Mouse (Mus musculus): ENCODE results near the gene Gm21969. TPM values are rescaled to one million over a fixed set of nuclear protein-coding genes. Genes with fewer than 3 reads are reported as not detected.
A peak's percentile ranks its signal among the peaks of the same experiment; 100 is the strongest.

Gene Gm21969
- polyA plus RNA-seq, 1 experiment from 2014 or later = not detected

- Histone ChIP-seq H3K36me3 (replicated peaks; ENCODE audit: control insufficient read depth, insufficient read depth, low read depth, low read length) (no peaks in the 10 kb centered on the region), H3K9me3 (replicated peaks; ENCODE audit: control insufficient read depth, low read length) (no peaks in the 10 kb centered on the region), H3K27ac (replicated peaks; ENCODE audit: low read depth, low read length) (peak overlapping the region; percentile 90), H3K4me1 (ENCODE audit: control insufficient read depth, insufficient read depth, low read length) (peaks cover 12% of the 10 kb centered on the region), H3K4me3 (ENCODE audit: low read depth, low read length) (peak overlapping the region; percentile 7; the same call in 1 of the 2 replicates), H3K4me2 (ENCODE audit: low read depth, low read length) (peak overlapping the region; percentile 33), H3K27me3 (ENCODE audit: control insufficient read depth, insufficient read depth, low read length) (no peaks in the 10 kb centered on the region), H3K9ac (replicated peaks; ENCODE audit: low read length) (peak overlapping the region; percentile 67)
- DNase-seq (ENCODE audit: low spot score) (peak; percentile 68), ATAC-seq (replicated peaks; ENCODE audit: insufficient number of reproducible peaks, low FRiP score, low TSS enrichment, low read depth) (no peak)
- 2% methylated on average over 15 of the region's 15 CpGs for WGBS
Observed at GRCm38 (mm10) chr4:139580663-139581336, 22.2 kb upstream of the Gm21969 start.

DNA sequence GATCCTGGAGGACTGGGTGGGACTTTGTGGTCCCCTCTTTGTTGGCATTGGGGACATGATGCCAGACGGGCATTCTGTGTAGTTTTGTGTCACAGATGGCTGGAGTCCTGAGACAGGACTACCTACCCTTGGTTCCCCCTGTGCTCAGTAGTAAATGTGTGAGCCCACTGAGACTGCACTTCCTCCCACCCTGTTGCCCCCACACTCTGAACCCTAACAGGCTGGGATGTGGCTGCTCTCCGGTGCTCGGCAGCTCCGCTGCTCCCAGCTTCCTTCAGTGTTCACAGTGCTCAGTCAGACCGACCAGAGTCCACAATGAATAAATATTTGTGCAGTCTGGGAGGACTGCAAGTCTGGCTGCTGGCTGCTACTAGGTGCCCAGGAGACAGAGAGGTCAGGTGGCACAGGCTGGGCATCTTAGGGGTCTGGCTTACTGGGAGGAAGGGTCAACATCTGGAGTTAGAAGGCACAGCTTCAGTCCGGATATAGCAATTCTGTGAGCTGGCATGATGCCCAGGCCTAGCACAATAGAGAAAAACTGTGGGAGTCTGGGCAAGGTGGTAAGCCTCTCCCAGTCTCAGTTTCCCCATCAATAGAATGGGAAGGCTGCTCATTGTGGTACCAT lies 21.4 kb upstream of the Gm21969 start:
- Histone ChIP-seq H3K9ac (replicated peaks; ENCODE audit: low read length) (peak overlapping the region; percentile 67), H3K4me3 (ENCODE audit: low read depth, low read length) (no peak overlapping the region), H3K27ac (replicated peaks; ENCODE audit: low read depth, low read length) (peak overlapping the region; percentile 90), H3K4me2 (ENCODE audit: low read depth, low read length) (peak overlapping the region; percentile 33), H3K9me3 (replicated peaks; ENCODE audit: control insufficient read depth, low read length) (no peaks in the 10 kb centered on the region), H3K36me3 (replicated peaks; ENCODE audit: control insufficient read depth, insufficient read depth, low read depth, low read length) (no peaks in the 10 kb centered on the region), H3K27me3 (ENCODE audit: control insufficient read depth, insufficient read depth, low read length) (no peaks in the 10 kb centered on the region), H3K4me1 (ENCODE audit: control insufficient read depth, insufficient read depth, low read length) (peaks cover 12% of the 10 kb centered on the region)
- 40% methylated on average over 6 of the region's 6 CpGs for WGBS
- no peak for ATAC-seq (replicated peaks; ENCODE audit: insufficient number of reproducible peaks, low FRiP score, low TSS enrichment, low read depth)
- DNase-seq (ENCODE audit: low spot score) = no peak

DNA sequence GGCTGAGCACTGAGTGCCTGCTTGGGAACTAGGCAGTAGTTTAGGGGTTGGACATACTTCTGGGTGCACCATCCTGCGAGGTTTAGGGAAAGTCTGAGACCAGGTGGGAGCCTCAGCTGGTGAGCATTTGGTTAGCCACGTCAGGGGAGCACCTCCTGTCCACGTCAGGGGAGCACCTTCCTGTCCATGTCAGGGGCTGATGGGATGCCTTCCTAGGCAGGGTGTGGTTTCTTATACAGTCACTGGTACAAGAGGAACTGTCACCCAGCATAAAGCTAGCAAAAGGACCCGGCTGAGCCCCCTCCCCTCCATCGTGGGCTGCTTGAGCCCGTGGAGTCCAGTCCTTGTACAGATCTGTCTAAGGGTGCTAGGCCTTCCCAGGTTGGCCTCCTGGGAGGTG lies 20.6 kb upstream of the Gm21969 start:
- ATAC-seq (replicated peaks; ENCODE audit: insufficient number of reproducible peaks, low FRiP score, low TSS enrichment, low read depth) = no peak
- Histone ChIP-seq H3K9me3 (replicated peaks; ENCODE audit: control insufficient read depth, low read length) (no peaks in the 10 kb centered on the region), H3K4me3 (ENCODE audit: low read depth, low read length) (no peak overlapping the region), H3K4me1 (ENCODE audit: control insufficient read depth, insufficient read depth, low read length) (peaks cover 12% of the 10 kb centered on the region), H3K27me3 (ENCODE audit: control insufficient read depth, insufficient read depth, low read length) (no peaks in the 10 kb centered on the region), H3K9ac (replicated peaks; ENCODE audit: low read length) (no peak overlapping the region), H3K36me3 (replicated peaks; ENCODE audit: control insufficient read depth, insufficient read depth, low read depth, low read length) (no peaks in the 10 kb centered on the region), H3K27ac (replicated peaks; ENCODE audit: low read depth, low read length) (no peak overlapping the region), H3K4me2 (ENCODE audit: low read depth, low read length) (no peak overlapping the region)
- DNase-seq (ENCODE audit: low spot score) = no peak
- 78% methylated on average over 6 of the region's 6 CpGs for WGBS

DNA sequence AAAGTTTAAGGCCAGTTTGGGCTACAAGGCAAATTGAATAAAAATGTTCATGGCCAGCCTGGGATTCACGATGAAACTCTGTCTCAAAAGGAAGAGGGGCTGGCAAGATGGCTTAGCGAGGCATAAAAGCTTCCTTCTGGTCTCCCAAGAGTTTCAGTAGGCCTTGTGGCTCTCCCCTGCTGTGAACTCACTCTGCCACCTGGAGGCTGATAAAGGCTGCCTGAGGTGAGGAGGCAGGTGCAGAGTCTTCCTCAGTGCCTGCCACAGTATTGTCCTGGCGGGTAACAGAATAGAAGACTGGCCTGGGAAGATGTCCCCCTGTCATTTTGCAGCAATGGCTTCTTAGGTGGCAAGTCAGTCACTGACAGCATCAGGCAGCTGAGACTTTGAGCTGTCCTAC lies 20.1 kb upstream of the Gm21969 start:
- Histone ChIP-seq H3K4me3 (ENCODE audit: low read depth, low read length) (no peak overlapping the region), H3K4me1 (ENCODE audit: control insufficient read depth, insufficient read depth, low read length) (peaks cover 12% of the 10 kb centered on the region), H3K36me3 (replicated peaks; ENCODE audit: control insufficient read depth, insufficient read depth, low read depth, low read length) (no peaks in the 10 kb centered on the region), H3K9me3 (replicated peaks; ENCODE audit: control insufficient read depth, low read length) (no peaks in the 10 kb centered on the region), H3K27ac (replicated peaks; ENCODE audit: low read depth, low read length) (no peak overlapping the region), H3K9ac (replicated peaks; ENCODE audit: low read length) (no peak overlapping the region), H3K27me3 (ENCODE audit: control insufficient read depth, insufficient read depth, low read length) (no peaks in the 10 kb centered on the region), H3K4me2 (ENCODE audit: low read depth, low read length) (no peak overlapping the region)
- ATAC-seq (replicated peaks; ENCODE audit: insufficient number of reproducible peaks, low FRiP score, low TSS enrichment, low read depth) (no peak), DNase-seq (ENCODE audit: low spot score) (no peak)
- WGBS = 55% methylated on average over 3 of the region's 3 CpGs

- 83% methylated on average over 11 of the region's 11 CpGs for WGBS
- DNase-seq (ENCODE audit: low spot score) (no peak), ATAC-seq (replicated peaks; ENCODE audit: insufficient number of reproducible peaks, low FRiP score, low TSS enrichment, low read depth) (no peak)
- H3K36me3 ChIP-seq (replicated peaks; ENCODE audit: control insufficient read depth, insufficient read depth, low read depth, low read length) = no peaks in the 10 kb centered on the region
- H3K9me3 ChIP-seq (replicated peaks; ENCODE audit: control insufficient read depth, low read length) = no peaks in the 10 kb centered on the region
- H3K9ac ChIP-seq (replicated peaks; ENCODE audit: low read length) = no peak overlapping the region
- H3K27ac ChIP-seq (replicated peaks; ENCODE audit: low read depth, low read length) = no peak overlapping the region
- H3K27me3 ChIP-seq (ENCODE audit: control insufficient read depth, insufficient read depth, low read length) = no peaks in the 10 kb centered on the region
- H3K4me1 ChIP-seq (ENCODE audit: control insufficient read depth, insufficient read depth, low read length) = peaks cover 12% of the 10 kb centered on the region
- H3K4me3 ChIP-seq (ENCODE audit: low read depth, low read length) = no peak overlapping the region
- no peak overlapping the region for H3K4me2 ChIP-seq (ENCODE audit: low read depth, low read length)
Observed at GRCm38 (mm10) chr4:139583629-139584245, 19.2 kb upstream of the Gm21969 start.

DNA sequence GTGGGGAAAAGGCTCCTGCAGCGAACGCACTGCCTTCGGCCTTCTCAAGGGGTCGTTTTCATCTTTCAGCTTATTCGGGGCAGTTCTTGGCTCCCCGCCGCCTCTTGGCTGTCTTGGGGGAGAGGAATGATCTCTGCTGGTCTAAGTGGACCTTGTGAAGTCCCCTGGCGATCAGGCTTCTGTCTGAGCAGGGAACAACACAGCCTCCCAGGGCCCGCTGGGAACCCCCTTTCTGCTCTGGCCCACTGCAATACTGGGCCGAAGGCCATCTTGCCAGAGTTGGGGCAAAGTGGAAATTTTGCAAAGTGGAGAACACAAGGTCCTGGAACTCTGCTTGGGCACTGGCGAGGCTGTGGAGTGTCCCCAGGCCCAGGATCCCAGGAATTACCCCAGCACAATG lies 18.3 kb upstream of the Gm21969 start:
- H3K9ac ChIP-seq (replicated peaks; ENCODE audit: low read length) = no peak overlapping the region
- no peaks in the 10 kb centered on the region for H3K36me3 ChIP-seq (replicated peaks; ENCODE audit: control insufficient read depth, insufficient read depth, low read depth, low read length)

DNA sequence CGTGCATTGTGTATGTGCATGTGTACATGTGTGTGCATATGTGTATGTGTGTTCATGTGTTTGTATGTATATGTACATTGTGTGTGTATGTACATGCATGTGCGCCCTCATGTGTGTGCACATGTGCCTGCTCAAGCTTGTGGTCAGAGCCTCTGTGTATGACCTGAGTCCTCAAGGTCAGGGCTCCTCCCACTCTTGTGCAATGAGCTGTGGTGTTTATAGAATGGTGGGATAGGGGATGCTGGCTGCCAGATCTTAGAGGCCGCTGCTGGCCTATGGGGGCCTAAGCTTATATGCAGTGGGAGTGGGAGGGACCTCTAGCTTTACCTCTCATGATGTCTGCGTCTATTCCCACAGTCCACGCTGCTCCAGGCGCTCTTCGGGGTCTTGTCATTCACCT lies 17.3 kb upstream of the Gm21969 start:
- Histone ChIP-seq H3K36me3 (replicated peaks; ENCODE audit: control insufficient read depth, insufficient read depth, low read depth, low read length) (no peaks in the 10 kb centered on the region), H3K27me3 (ENCODE audit: control insufficient read depth, insufficient read depth, low read length) (no peaks in the 10 kb centered on the region), H3K27ac (replicated peaks; ENCODE audit: low read depth, low read length) (no peak overlapping the region), H3K9ac (replicated peaks; ENCODE audit: low read length) (no peak overlapping the region), H3K9me3 (replicated peaks; ENCODE audit: control insufficient read depth, low read length) (no peaks in the 10 kb centered on the region), H3K4me3 (ENCODE audit: low read depth, low read length) (no peak overlapping the region), H3K4me2 (ENCODE audit: low read depth, low read length) (no peak overlapping the region), H3K4me1 (ENCODE audit: control insufficient read depth, insufficient read depth, low read length) (peaks cover 11% of the 10 kb centered on the region)
- DNase-seq (ENCODE audit: low spot score) (no peak), ATAC-seq (replicated peaks; ENCODE audit: insufficient number of reproducible peaks, low FRiP score, low TSS enrichment, low read depth) (no peak)
- WGBS = 93% methylated on average over 7 of the region's 7 CpGs

More for the DNA sequence above, 18.3 kb upstream of the Gm21969 start:
- Histone ChIP-seq H3K4me3 (ENCODE audit: low read depth, low read length) (no peak overlapping the region), H3K4me1 (ENCODE audit: control insufficient read depth, insufficient read depth, low read length) (peaks cover 14% of the 10 kb centered on the region), H3K9me3 (replicated peaks; ENCODE audit: control insufficient read depth, low read length) (no peaks in the 10 kb centered on the region), H3K27ac (replicated peaks; ENCODE audit: low read depth, low read length) (no peak overlapping the region), H3K4me2 (ENCODE audit: low read depth, low read length) (no peak overlapping the region), H3K27me3 (ENCODE audit: control insufficient read depth, insufficient read depth, low read length) (no peaks in the 10 kb centered on the region)
- no peak for ATAC-seq (replicated peaks; ENCODE audit: insufficient number of reproducible peaks, low FRiP score, low TSS enrichment, low read depth)
- WGBS = 74% methylated on average over 11 of the region's 11 CpGs
- no peak for DNase-seq (ENCODE audit: low spot score)

DNA sequence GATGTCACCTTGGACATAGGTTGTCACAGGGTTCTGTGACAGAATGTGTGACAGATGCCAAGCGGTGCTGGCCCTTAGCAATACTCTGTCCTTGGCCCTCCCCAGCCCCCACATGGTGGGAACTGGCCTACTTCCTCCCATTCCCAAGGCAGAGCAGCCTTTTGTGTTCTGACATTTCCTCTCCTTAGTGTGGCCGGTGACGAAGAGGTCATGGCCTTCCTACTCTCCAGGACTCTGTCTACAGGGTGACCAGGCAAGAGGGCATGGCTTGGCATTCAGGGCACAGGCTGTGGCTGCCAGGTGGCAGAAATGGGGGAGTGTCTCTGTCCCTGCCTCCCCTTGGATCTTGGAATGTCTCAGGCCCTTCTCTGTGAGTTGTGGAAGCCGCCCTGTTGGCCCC lies 15.6 kb upstream of the Gm21969 start:
- no peak overlapping the region for H3K4me3 ChIP-seq (ENCODE audit: low read depth, low read length)
- H3K27ac ChIP-seq (replicated peaks; ENCODE audit: low read depth, low read length) = 0 out of 2 replicates have a peak overlapping the region, but pooled peaks have one; percentile 13
- H3K27me3 ChIP-seq (ENCODE audit: control insufficient read depth, insufficient read depth, low read length) = no peaks in the 10 kb centered on the region
- no peaks in the 10 kb centered on the region for H3K9me3 ChIP-seq (replicated peaks; ENCODE audit: control insufficient read depth, low read length)
- H3K9ac ChIP-seq (replicated peaks; ENCODE audit: low read length) = no peak overlapping the region
- no peak for ATAC-seq (replicated peaks; ENCODE audit: insufficient number of reproducible peaks, low FRiP score, low TSS enrichment, low read depth)
- DNase-seq (ENCODE audit: low spot score) = no peak
- WGBS = 56% methylated on average over 4 of the region's 4 CpGs
- H3K4me1 ChIP-seq (ENCODE audit: control insufficient read depth, insufficient read depth, low read length) = peaks cover 7% of the 10 kb centered on the region; the same call in 1 of the 2 replicates
- H3K4me2 ChIP-seq (ENCODE audit: low read depth, low read length) = no peak overlapping the region
- no peaks in the 10 kb centered on the region for H3K36me3 ChIP-seq (replicated peaks; ENCODE audit: control insufficient read depth, insufficient read depth, low read depth, low read length)

Measured in embryonic facial prominence, embryonic 11.5 days (tissue).